In genomic region chr12:3463087-3463486, GRCm38 (mm10) we compare ENCODE assay signal across 32 mouse cellular contexts. TPM values are rescaled to one million over a fixed set of nuclear protein-coding genes. Genes with fewer than 3 reads are reported as not detected.
DNase-seq lines count a peak whose midpoint lies in the region; ATAC-seq and TF ChIP-seq lines count a peak whose summit lies in the region.
"Had no signal": no experiment of that assay in that cellular context is flagged by ENCODE, and none has a peak within 500 bp of the region (broad histone marks: within the 10 kb centered on the region; RNA-seq: fewer than 3 reads in every experiment).

No protein-coding gene starts in this region.

- intact Hi-C loops in left cerebral cortex, postnatal 4 days (cut with DNase I) = no loop called here

- no peaks in the 10 kb centered on the region for H3K27me3 ChIP-seq in kidney, adult 2 months (replicated peaks; ENCODE audit: control insufficient read depth, insufficient read depth, low read length)
- no peaks in the 10 kb centered on the region for H3K27me3 ChIP-seq in liver, embryonic 12.5 days (replicated peaks)
- no peaks in the 10 kb centered on the region for H3K27me3 ChIP-seq in midbrain, embryonic 16.5 days (ENCODE audit: control insufficient read depth, insufficient read depth, low read depth, low read length)
- H3K27me3 ChIP-seq: CH12.LX; embryonic facial prominence, embryonic 15.5 days; hindbrain, embryonic 12.5 days; limb, embryonic 15.5 days; midbrain, embryonic 15.5 days; neural tube, embryonic 12.5 days had no signal

- no peak overlapping the region for H3K9ac ChIP-seq in liver, embryonic 12.5 days
- no peak overlapping the region for H3K9ac ChIP-seq in midbrain, embryonic 16.5 days (ENCODE audit: low read depth, low read length)
- H3K9ac ChIP-seq: embryonic facial prominence, embryonic 15.5 days; hindbrain, embryonic 12.5 days; limb, embryonic 15.5 days; liver, embryonic 14.5 days; midbrain, embryonic 15.5 days; neural tube, embryonic 12.5 days had no signal

- DNase-seq in kidney, adult 2 months = no peak
- no peak for DNase-seq in kidney, postnatal 25 days
- peak; percentile 3 for DNase-seq in MEL-GATA-1-ER (ENCODE audit: extremely low read depth, low read depth)
- DNase-seq in MN1 (ENCODE audit: low spot score) = no peak
- no peak for DNase-seq in left cerebral cortex, postnatal 4 days
- DNase-seq: adrenal gland, adult 2 months; adrenal gland, postnatal 36 days; cerebellum, adult 18-20 months; cerebellum, postnatal 10 days; gastrocnemius, postnatal 14 days; kidney, postnatal 4 days; layer of hippocampus, postnatal 36 days; lung, adult 2 months; lung, postnatal 14 days; right cerebral cortex, adult 18-20 months; thymus, adult 18-20 months; thymus, postnatal 36 days had no signal

- no peak for TF ChIP-seq POLR2A in kidney, adult 2 months (IDR thresholded peaks at IDR 0.05; ENCODE audit: low read depth, low read length)

- TF ChIP-seq CTCF in kidney, adult 2 months (conservative IDR thresholded peaks at IDR 0.05; ENCODE audit: insufficient read depth, insufficient read length, low read depth, low read length) = no peak

- WGBS in kidney, adult 2 months = 66% methylated on average over 3 of the region's 3 CpGs
- 80% methylated on average over 3 of the region's 3 CpGs for WGBS in liver, embryonic 12.5 days (ENCODE audit: insufficient replicate concordance)
- 90% methylated on average over 3 of the region's 3 CpGs for WGBS in midbrain, embryonic 16.5 days

- ATAC-seq in inflammation-experienced regulatory T-cells, adult 6 months = peak; percentile 90
- no peak for ATAC-seq in liver, embryonic 12.5 days
- ATAC-seq in midbrain, embryonic 16.5 days = no peak
- ATAC-seq: forebrain, embryonic 14.5 days; midbrain, embryonic 15.5 days had no signal

- H3K4me3 ChIP-seq in kidney, adult 2 months (ENCODE audit: insufficient read depth, low read depth, low read length) = no peak overlapping the region
- no peak overlapping the region for H3K4me3 ChIP-seq in liver, embryonic 12.5 days
- no peak overlapping the region for H3K4me3 ChIP-seq in midbrain, embryonic 16.5 days (ENCODE audit: low read depth, low read length)
- H3K4me3 ChIP-seq: embryonic facial prominence, embryonic 10.5 days; embryonic facial prominence, embryonic 15.5 days; hindbrain, embryonic 12.5 days; limb, embryonic 10.5 days; limb, embryonic 15.5 days; midbrain, embryonic 10.5 days; midbrain, embryonic 15.5 days; neural tube, embryonic 12.5 days had no signal

- H3K9me3 ChIP-seq in liver, embryonic 12.5 days (replicated peaks) = no peaks in the 10 kb centered on the region
- no peaks in the 10 kb centered on the region for H3K9me3 ChIP-seq in midbrain, embryonic 16.5 days (replicated peaks; ENCODE audit: control insufficient read depth, low read length, poor library complexity, severe bottlenecking)
- H3K9me3 ChIP-seq: embryonic facial prominence, embryonic 10.5 days; embryonic facial prominence, embryonic 15.5 days; hindbrain, embryonic 12.5 days; limb, embryonic 10.5 days; limb, embryonic 15.5 days; midbrain, embryonic 10.5 days; midbrain, embryonic 15.5 days; neural tube, embryonic 12.5 days had no signal

- 0 out of 2 replicates have a peak overlapping the region, but pooled peaks have one; percentile 5 for H3K27ac ChIP-seq in kidney, adult 2 months (ENCODE audit: insufficient read depth, low read depth, low read length)
- H3K27ac ChIP-seq in liver, embryonic 12.5 days = no peak overlapping the region
- no peak overlapping the region for H3K27ac ChIP-seq in midbrain, embryonic 16.5 days (ENCODE audit: low read length)
- H3K27ac ChIP-seq: embryonic facial prominence, embryonic 10.5 days; embryonic facial prominence, embryonic 15.5 days; hindbrain, embryonic 12.5 days; limb, embryonic 10.5 days; limb, embryonic 15.5 days; liver, embryonic 14.5 days; midbrain, embryonic 10.5 days; midbrain, embryonic 15.5 days; neural tube, embryonic 12.5 days; stomach, postnatal 0 days had no signal

- H3K4me2 ChIP-seq in liver, embryonic 12.5 days = no peak overlapping the region
- no peak overlapping the region for H3K4me2 ChIP-seq in midbrain, embryonic 16.5 days (ENCODE audit: low read length)
- H3K4me2 ChIP-seq: embryonic facial prominence, embryonic 15.5 days; hindbrain, embryonic 12.5 days; limb, embryonic 15.5 days; midbrain, embryonic 15.5 days; neural tube, embryonic 12.5 days had no signal

- H3K36me3 ChIP-seq in kidney, adult 2 months (ENCODE audit: control insufficient read depth, insufficient read depth, low read length) = peaks cover 3% of the 10 kb centered on the region; the same call in 1 of the 2 replicates
- H3K36me3 ChIP-seq in liver, embryonic 12.5 days = peaks cover 74% of the 10 kb centered on the region
- H3K36me3 ChIP-seq in midbrain, embryonic 16.5 days (ENCODE audit: control insufficient read depth, insufficient read depth, low read length) = peaks cover 9% of the 10 kb centered on the region

- no peaks in the 10 kb centered on the region for H3K4me1 ChIP-seq in kidney, adult 2 months (ENCODE audit: control insufficient read depth, insufficient read depth, low read length)
- no peaks in the 10 kb centered on the region for H3K4me1 ChIP-seq in liver, embryonic 12.5 days
- H3K4me1 ChIP-seq in midbrain, embryonic 16.5 days (ENCODE audit: control insufficient read depth, insufficient read depth, low read length) = no peaks in the 10 kb centered on the region
- H3K4me1 ChIP-seq: embryonic facial prominence, embryonic 10.5 days; embryonic facial prominence, embryonic 15.5 days; hindbrain, embryonic 12.5 days; limb, embryonic 10.5 days; limb, embryonic 15.5 days; midbrain, embryonic 10.5 days; midbrain, embryonic 15.5 days; neural tube, embryonic 12.5 days had no signal

RNA-seq across cellular contexts. Expression of gene Asxl2, which starts 36.4 kb away (rescaled TPM):
- 8.0 and 8.2 TPM in 2 replicates for polyA plus RNA-seq in kidney, adult 2 months (2012; rRNA removed)
- polyA plus RNA-seq in inflammation-experienced regulatory T-cells, adult 6 months (2017; shearing (Covaris generic)) = 10 to 100 TPM; 38.8 to 56.8 (median 53.1) TPM
- 15.4 and 16.7 TPM in 2 replicates for polyA plus RNA-seq in liver, embryonic 12.5 days (2016; fragmentation: Nextera tagmentation; extraction: Ambion mirVana)
- polyA plus RNA-seq in midbrain, embryonic 16.5 days (2015; fragmentation: Nextera tagmentation; extraction: Ambion mirVana) = 10.9 and 13.0 TPM in 2 replicates
- 10 to 100 TPM; 26.1 to 26.7 TPM for total RNA-seq in left cerebral cortex, postnatal 4 days (2021)
